Mouse (Mus musculus): ENCODE results near the gene Fiz1.

DNA sequence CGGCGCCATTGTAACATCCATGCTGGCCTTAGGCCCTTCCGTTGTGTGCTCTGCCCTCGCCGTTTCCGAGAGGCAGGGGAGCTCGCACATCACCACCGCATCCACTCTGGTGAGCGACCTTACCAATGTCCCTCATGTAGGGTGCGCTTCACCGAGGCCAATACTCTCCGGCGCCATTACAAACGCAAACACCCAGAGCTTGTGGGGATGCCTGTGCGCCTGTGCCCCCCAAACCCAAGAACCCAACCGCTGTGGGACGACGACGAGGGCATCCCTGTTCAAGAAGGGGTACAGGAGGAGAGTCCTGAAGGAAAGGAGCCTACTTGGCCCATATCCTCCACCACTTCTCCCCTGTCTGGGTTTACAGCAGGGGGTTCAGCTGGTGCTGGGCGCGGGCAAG, 3.4 kb upstream of the Fiz1 start:
- TF ChIP-seq CTCF (IDR thresholded peaks at IDR 0.05; ENCODE audit: borderline replicate concordance, insufficient read depth, low read depth, low read length) (no peak), POLR2A (IDR thresholded peaks at IDR 0.05; ENCODE audit: borderline replicate concordance, insufficient read depth, low read length) (no peak)
